Mouse (Mus musculus): ENCODE data around the gene Ski. TPM values are rescaled to one million over a fixed set of nuclear protein-coding genes. Genes with fewer than 3 reads are reported as not detected.
A peak's percentile ranks its signal among the peaks of the same experiment; 100 is the strongest.

The Ski gene
- polyA plus RNA-seq, 1 experiment from 2014 or later, result 12.7 TPM

GRCm38 (mm10) chr4:155209079-155209478 lies 13.3 kb downstream of the Ski start:
- no peaks in the 10 kb centered on the region for H3K27me3 ChIP-seq (ENCODE audit: control insufficient read depth, insufficient read depth, low read length)
- no peak overlapping the region for H3K4me2 ChIP-seq
- ATAC-seq (ENCODE audit: low FRiP score) (no peak), DNase-seq (ENCODE audit: low spot score, missing footprints) (no peak)
- no peak overlapping the region for H3K27ac ChIP-seq (ENCODE audit: low read depth, low read length)
- H3K4me1 ChIP-seq (ENCODE audit: control insufficient read depth, insufficient read depth, low read length), result peaks cover 18% of the 10 kb centered on the region
- H3K9ac ChIP-seq (ENCODE audit: low read length), result no peak overlapping the region
- H3K9me3 ChIP-seq (ENCODE audit: control insufficient read depth, low read length), result no peaks in the 10 kb centered on the region
- no peak overlapping the region for H3K4me3 ChIP-seq (ENCODE audit: low read depth, low read length)
- peaks cover 7% of the 10 kb centered on the region for H3K36me3 ChIP-seq (ENCODE audit: control insufficient read depth, insufficient read depth, low read length)

GRCm38 (mm10) chr4:155208613-155209012 lies 13.8 kb downstream of the Ski start:
- no peak overlapping the region for H3K4me3 ChIP-seq (ENCODE audit: low read depth, low read length)
- no peak for DNase-seq (ENCODE audit: low spot score, missing footprints)
- H3K27ac ChIP-seq (ENCODE audit: low read depth, low read length), result peak overlapping the region; percentile 22; the same call in 1 of the 2 replicates
- H3K9ac ChIP-seq (ENCODE audit: low read length), result no peak overlapping the region
- peaks cover 17% of the 10 kb centered on the region for H3K4me1 ChIP-seq (ENCODE audit: control insufficient read depth, insufficient read depth, low read length)
- peaks cover 7% of the 10 kb centered on the region for H3K36me3 ChIP-seq (ENCODE audit: control insufficient read depth, insufficient read depth, low read length)
- H3K9me3 ChIP-seq (ENCODE audit: control insufficient read depth, low read length), result no peaks in the 10 kb centered on the region
- no peak for ATAC-seq (ENCODE audit: low FRiP score)
- H3K4me2 ChIP-seq, result no peak overlapping the region
- H3K27me3 ChIP-seq (ENCODE audit: control insufficient read depth, insufficient read depth, low read length), result no peaks in the 10 kb centered on the region
- 65% methylated on average over 7 of the region's 7 CpGs for WGBS

- H3K9ac ChIP-seq (ENCODE audit: low read length), result 0 out of 2 replicates have a peak overlapping the region, but pooled peaks have one; percentile 9
- peaks cover 7% of the 10 kb centered on the region for H3K36me3 ChIP-seq (ENCODE audit: control insufficient read depth, insufficient read depth, low read length)
- DNase-seq (ENCODE audit: low spot score, missing footprints) (no peak), ATAC-seq (ENCODE audit: low FRiP score) (no peak)
- H3K27me3 ChIP-seq (ENCODE audit: control insufficient read depth, insufficient read depth, low read length), result no peaks in the 10 kb centered on the region
- 51% methylated on average over 3 of the region's 3 CpGs for WGBS
- H3K4me1 ChIP-seq (ENCODE audit: control insufficient read depth, insufficient read depth, low read length), result peaks cover 17% of the 10 kb centered on the region
- H3K27ac ChIP-seq (ENCODE audit: low read depth, low read length), result 0 out of 2 replicates have a peak overlapping the region, but pooled peaks have one; percentile 5
- H3K9me3 ChIP-seq (ENCODE audit: control insufficient read depth, low read length), result no peaks in the 10 kb centered on the region
- no peak overlapping the region for H3K4me2 ChIP-seq
- no peak overlapping the region for H3K4me3 ChIP-seq (ENCODE audit: low read depth, low read length)
These were observed 14.6 kb downstream of the Ski start for GRCm38 (mm10) chr4:155207841-155208240.

- no peak for DNase-seq (ENCODE audit: low spot score, missing footprints)
- no peak overlapping the region for H3K9ac ChIP-seq (ENCODE audit: low read length)
- H3K4me3 ChIP-seq (ENCODE audit: low read depth, low read length), result no peak overlapping the region
- no peaks in the 10 kb centered on the region for H3K9me3 ChIP-seq (ENCODE audit: control insufficient read depth, low read length)
- 81% methylated on average over 7 of the region's 8 CpGs for WGBS
- no peaks in the 10 kb centered on the region for H3K27me3 ChIP-seq (ENCODE audit: control insufficient read depth, insufficient read depth, low read length)
- no peak for ATAC-seq (ENCODE audit: low FRiP score)
- peaks cover 7% of the 10 kb centered on the region for H3K36me3 ChIP-seq (ENCODE audit: control insufficient read depth, insufficient read depth, low read length)
- no peak overlapping the region for H3K27ac ChIP-seq (ENCODE audit: low read depth, low read length)
- H3K4me1 ChIP-seq (ENCODE audit: control insufficient read depth, insufficient read depth, low read length), result peaks cover 17% of the 10 kb centered on the region
- no peak overlapping the region for H3K4me2 ChIP-seq
These were observed 15.9 kb downstream of the Ski start for GRCm38 (mm10) chr4:155206498-155206897.

GRCm38 (mm10) chr4:155205919-155206318 lies 16.5 kb downstream of the Ski start:
- WGBS, result 68% methylated on average over 6 of the region's 6 CpGs
- Histone ChIP-seq H3K9ac (ENCODE audit: low read length) (no peak overlapping the region), H3K27ac (ENCODE audit: low read depth, low read length) (no peak overlapping the region), H3K27me3 (ENCODE audit: control insufficient read depth, insufficient read depth, low read length) (no peaks in the 10 kb centered on the region), H3K4me2 (no peak overlapping the region), H3K9me3 (ENCODE audit: control insufficient read depth, low read length) (no peaks in the 10 kb centered on the region), H3K4me3 (ENCODE audit: low read depth, low read length) (no peak overlapping the region), H3K4me1 (ENCODE audit: control insufficient read depth, insufficient read depth, low read length) (peaks cover 17% of the 10 kb centered on the region), H3K36me3 (ENCODE audit: control insufficient read depth, insufficient read depth, low read length) (peaks cover 2% of the 10 kb centered on the region; the same call in 1 of the 2 replicates)
- ATAC-seq (ENCODE audit: low FRiP score) (no peak), DNase-seq (ENCODE audit: low spot score, missing footprints) (no peak)

GRCm38 (mm10) chr4:155201764-155202163 lies 20.6 kb downstream of the Ski start:
- no peak for DNase-seq (ENCODE audit: low spot score, missing footprints)
- H3K9ac ChIP-seq (ENCODE audit: low read length), result no peak overlapping the region
- peaks cover 16% of the 10 kb centered on the region for H3K4me1 ChIP-seq (ENCODE audit: control insufficient read depth, insufficient read depth, low read length)
- ATAC-seq (ENCODE audit: low FRiP score), result no peak
- no peak overlapping the region for H3K4me2 ChIP-seq
- H3K36me3 ChIP-seq (ENCODE audit: control insufficient read depth, insufficient read depth, low read length), result no peaks in the 10 kb centered on the region
- H3K27ac ChIP-seq (ENCODE audit: low read depth, low read length), result no peak overlapping the region
- no peaks in the 10 kb centered on the region for H3K9me3 ChIP-seq (ENCODE audit: control insufficient read depth, low read length)
- H3K4me3 ChIP-seq (ENCODE audit: low read depth, low read length), result no peak overlapping the region
- 90% methylated on average over 7 of the region's 7 CpGs for WGBS
- no peaks in the 10 kb centered on the region for H3K27me3 ChIP-seq (ENCODE audit: control insufficient read depth, insufficient read depth, low read length)

- no peak for DNase-seq (ENCODE audit: low spot score, missing footprints)
- Histone ChIP-seq H3K9ac (ENCODE audit: low read length) (no peak overlapping the region), H3K4me1 (ENCODE audit: control insufficient read depth, insufficient read depth, low read length) (peaks cover 16% of the 10 kb centered on the region), H3K4me2 (no peak overlapping the region), H3K27me3 (ENCODE audit: control insufficient read depth, insufficient read depth, low read length) (no peaks in the 10 kb centered on the region), H3K9me3 (ENCODE audit: control insufficient read depth, low read length) (no peaks in the 10 kb centered on the region), H3K27ac (ENCODE audit: low read depth, low read length) (no peak overlapping the region), H3K4me3 (ENCODE audit: low read depth, low read length) (no peak overlapping the region), H3K36me3 (ENCODE audit: control insufficient read depth, insufficient read depth, low read length) (no peaks in the 10 kb centered on the region)
- WGBS, result 87% methylated on average over 3 of the region's 3 CpGs
- ATAC-seq (ENCODE audit: low FRiP score), result no peak
These were observed 21.5 kb downstream of the Ski start for GRCm38 (mm10) chr4:155200861-155201390.

- Histone ChIP-seq H3K4me2 (no peak overlapping the region), H3K9me3 (ENCODE audit: control insufficient read depth, low read length) (no peaks in the 10 kb centered on the region), H3K9ac (ENCODE audit: low read length) (no peak overlapping the region), H3K4me3 (ENCODE audit: low read depth, low read length) (no peak overlapping the region), H3K4me1 (ENCODE audit: control insufficient read depth, insufficient read depth, low read length) (peaks cover 16% of the 10 kb centered on the region), H3K27ac (ENCODE audit: low read depth, low read length) (no peak overlapping the region), H3K36me3 (ENCODE audit: control insufficient read depth, insufficient read depth, low read length) (no peaks in the 10 kb centered on the region), H3K27me3 (ENCODE audit: control insufficient read depth, insufficient read depth, low read length) (no peaks in the 10 kb centered on the region)
- DNase-seq (ENCODE audit: low spot score, missing footprints) (no peak), ATAC-seq (ENCODE audit: low FRiP score) (no peak)
- 65% methylated on average over 6 of the region's 6 CpGs for WGBS
These were observed 24.7 kb downstream of the Ski start for GRCm38 (mm10) chr4:155197726-155198125.

GRCm38 (mm10) chr4:155195204-155195603 lies 27.2 kb downstream of the Ski start:
- H3K4me2 ChIP-seq, result no peak overlapping the region
- no peak overlapping the region for H3K27ac ChIP-seq (ENCODE audit: low read depth, low read length)
- peaks cover 24% of the 10 kb centered on the region for H3K4me1 ChIP-seq (ENCODE audit: control insufficient read depth, insufficient read depth, low read length)
- no peaks in the 10 kb centered on the region for H3K9me3 ChIP-seq (ENCODE audit: control insufficient read depth, low read length)
- no peak for ATAC-seq (ENCODE audit: low FRiP score)
- H3K27me3 ChIP-seq (ENCODE audit: control insufficient read depth, insufficient read depth, low read length), result no peaks in the 10 kb centered on the region
- 97% methylated on average over 9 of the region's 9 CpGs for WGBS
- no peak overlapping the region for H3K9ac ChIP-seq (ENCODE audit: low read length)
- H3K4me3 ChIP-seq (ENCODE audit: low read depth, low read length), result no peak overlapping the region
- no peaks in the 10 kb centered on the region for H3K36me3 ChIP-seq (ENCODE audit: control insufficient read depth, insufficient read depth, low read length)
- no peak for DNase-seq (ENCODE audit: low spot score, missing footprints)

All from midbrain, embryonic 11.5 days (tissue).